Mouse (Mus musculus) bone marrow macrophage, adult 2 months (primary cell): Measurements from ENCODE around the gene 4933430I17Rik.

ENCODE experiments used
- CTCF ChIP-seq: IDR thresholded peaks from 2 replicates; pipeline ENCODE4 v1.5.1; 2012; ENCODE audit warnings: low read depth, mild to moderate bottlenecking, low read length, moderate library complexity
- POLR2A ChIP-seq: IDR thresholded peaks from 2 replicates; pipeline ENCODE4 v1.6.1; 2012; ENCODE audit warnings: mild to moderate bottlenecking, low read depth, low read length, borderline replicate concordance

- no peak for TF ChIP-seq POLR2A
- TF ChIP-seq CTCF, result no peak
These were observed 44.2 kb upstream of the 4933430I17Rik start for GRCm38 (mm10) chr4:62480709-62481605.
